21 mouse cellular contexts compared by ENCODE assay signal in genomic region chr6:53314126-53314525, GRCm38 (mm10). TPM values are rescaled to one million over a fixed set of nuclear protein-coding genes. Genes with fewer than 3 reads are reported as not detected.
DNase-seq lines count a peak whose midpoint lies in the region; ATAC-seq and TF ChIP-seq lines count a peak whose summit lies in the region.
"Had no signal": no experiment of that assay in that cellular context is flagged by ENCODE, and none has a peak within 500 bp of the region (broad histone marks: within the 10 kb centered on the region; RNA-seq: fewer than 3 reads in every experiment).

No protein-coding gene starts in this region.

- H3K9ac ChIP-seq in embryonic facial prominence, embryonic 14.5 days (ENCODE audit: low read depth, low read length) = no peak overlapping the region
- H3K9ac ChIP-seq in heart, embryonic 14.5 days (ENCODE audit: low read length) = no peak overlapping the region
- no peak overlapping the region for H3K9ac ChIP-seq in heart, adult 2 months (ENCODE audit: low read depth, low read length)
- H3K9ac ChIP-seq: embryonic facial prominence, embryonic 12.5 days had no signal

- no peak for TF ChIP-seq EP300 in heart, adult 2 months (IDR thresholded peaks at IDR 0.05; ENCODE audit: insufficient read depth, low read depth, low read length)

- ATAC-seq in embryonic facial prominence, embryonic 14.5 days (ENCODE audit: low read depth) = peak; percentile 50; the same call in 1 of the 2 replicates
- no peak for ATAC-seq in heart, embryonic 14.5 days (ENCODE audit: insufficient number of reproducible peaks, insufficient read depth, low FRiP score, low read depth)
- ATAC-seq: activated CD4-positive, CD25-positive, alpha-beta regulatory T cell, adult 4 months; forebrain, embryonic 16.5 days; hindbrain, embryonic 16.5 days; inflammation-experienced regulatory T-cells, adult 6 months; Patski had no signal

- DNase-seq in embryonic facial prominence, embryonic 14.5 days (ENCODE audit: low spot score) = peak; percentile 22
- no peak for DNase-seq in embryonic facial prominence, embryonic 10.5 days (ENCODE audit: low spot score)
- DNase-seq in heart, adult 2 months = no peak
- DNase-seq in limb, embryonic 10.5 days (ENCODE audit: low spot score) = no peak
- DNase-seq in thymus, postnatal 4 days = no peak
- no peak for DNase-seq in thymus, postnatal 36 days
- DNase-seq: adrenal gland, postnatal 14 days; cerebellum, adult 18-20 months; cerebellum, adult 9-11 months; cerebellum, postnatal 36 days; embryo, embryonic 11 days; gastrocnemius, postnatal 14 days; kidney, adult 18-20 months had no signal

- intact Hi-C loops in heart, adult 2 months (cut with DNase I) = no loop called here

- no peak overlapping the region for H3K4me3 ChIP-seq in embryonic facial prominence, embryonic 14.5 days (ENCODE audit: low read depth, low read length)
- no peak overlapping the region for H3K4me3 ChIP-seq in embryonic facial prominence, embryonic 10.5 days
- no peak overlapping the region for H3K4me3 ChIP-seq in heart, embryonic 14.5 days (ENCODE audit: control insufficient read depth in 1 of 2, insufficient read depth in 1 of 2, low read depth in 1 of 2, low read length in 2 of 2)
- H3K4me3 ChIP-seq in heart, adult 2 months = no peak overlapping the region
- no peak overlapping the region for H3K4me3 ChIP-seq in limb, embryonic 10.5 days
- H3K4me3 ChIP-seq: embryonic facial prominence, embryonic 12.5 days had no signal

- H3K4me1 ChIP-seq in embryonic facial prominence, embryonic 14.5 days (ENCODE audit: control insufficient read depth, insufficient read depth, low read length) = peaks cover 20% of the 10 kb centered on the region; the same call in 1 of the 2 replicates
- peaks cover 43% of the 10 kb centered on the region for H3K4me1 ChIP-seq in embryonic facial prominence, embryonic 10.5 days
- H3K4me1 ChIP-seq in heart, embryonic 14.5 days (ENCODE audit: control insufficient read depth in 2 of 2, insufficient read depth in 2 of 2, low read length in 2 of 2) = peaks cover 11 to 26% of the 10 kb centered on the region in 2 experiments
- peaks cover under 1% of the 10 kb centered on the region; the same call in 1 of the 2 replicates for H3K4me1 ChIP-seq in heart, adult 2 months (ENCODE audit: control insufficient read depth, insufficient read depth, low read length)
- H3K4me1 ChIP-seq in limb, embryonic 10.5 days = peaks cover 52% of the 10 kb centered on the region

- H3K79me2 ChIP-seq in heart, adult 2 months (replicated peaks; ENCODE audit: control insufficient read depth, insufficient read depth, low read length) = no peaks in the 10 kb centered on the region

- 52% methylated on average over 10 of the region's 10 CpGs for WGBS in embryonic facial prominence, embryonic 14.5 days
- 72% methylated on average over 10 of the region's 10 CpGs for WGBS in embryonic facial prominence, embryonic 10.5 days
- whole genome bisulfite sequencing in heart, embryonic 14.5 days = 53% methylated on average over 10 of the region's 10 CpGs
- 85% methylated on average over 10 of the region's 10 CpGs for WGBS in heart, adult 2 months
- WGBS in limb, embryonic 10.5 days = 42% methylated on average over 10 of the region's 10 CpGs

- no peaks in the 10 kb centered on the region for H3K9me3 ChIP-seq in embryonic facial prominence, embryonic 14.5 days (ENCODE audit: control insufficient read depth, low read length)
- no peaks in the 10 kb centered on the region for H3K9me3 ChIP-seq in embryonic facial prominence, embryonic 10.5 days
- no peaks in the 10 kb centered on the region for H3K9me3 ChIP-seq in heart, embryonic 14.5 days (ENCODE audit: control insufficient read depth, low read length)
- H3K9me3 ChIP-seq in limb, embryonic 10.5 days (replicated peaks) = no peaks in the 10 kb centered on the region
- H3K9me3 ChIP-seq: embryonic facial prominence, embryonic 12.5 days had no signal

- no peak for TF ChIP-seq POLR2A in heart, adult 2 months (IDR thresholded peaks at IDR 0.05; ENCODE audit: insufficient read depth, low read depth, low read length)

- H3K27ac ChIP-seq in embryonic facial prominence, embryonic 14.5 days (replicated peaks; ENCODE audit: low read depth, low read length) = no peak overlapping the region
- H3K27ac ChIP-seq in embryonic facial prominence, embryonic 10.5 days (replicated peaks) = no peak overlapping the region
- H3K27ac ChIP-seq in heart, embryonic 14.5 days (replicated peaks in 1 of 2; ENCODE audit: control insufficient read depth in 1 of 2, insufficient read depth in 1 of 2, low read depth in 2 of 2, low read length in 2 of 2) = no peak overlapping the region
- H3K27ac ChIP-seq in heart, adult 2 months = no peak overlapping the region
- peak overlapping the region; percentile 19; the same call in 1 of the 2 replicates for H3K27ac ChIP-seq in limb, embryonic 10.5 days
- H3K27ac ChIP-seq: embryonic facial prominence, embryonic 12.5 days had no signal

- no peak for TF ChIP-seq CTCF in heart, adult 2 months (IDR thresholded peaks at IDR 0.05)

- H3K4me2 ChIP-seq in embryonic facial prominence, embryonic 14.5 days (ENCODE audit: low read depth, low read length) = no peak overlapping the region
- H3K4me2 ChIP-seq in heart, embryonic 14.5 days (ENCODE audit: low read length) = peak overlapping the region; percentile 11; the same call in 1 of the 2 replicates
- H3K4me2 ChIP-seq: embryonic facial prominence, embryonic 12.5 days had no signal

- no peaks in the 10 kb centered on the region for H3K27me3 ChIP-seq in embryonic facial prominence, embryonic 14.5 days (replicated peaks; ENCODE audit: control insufficient read depth, insufficient read depth, low read length)
- H3K27me3 ChIP-seq in embryonic facial prominence, embryonic 10.5 days (replicated peaks; ENCODE audit: low read depth, poor library complexity, severe bottlenecking) = no peaks in the 10 kb centered on the region
- no peaks in the 10 kb centered on the region for H3K27me3 ChIP-seq in heart, embryonic 14.5 days (ENCODE audit: control insufficient read depth, insufficient read depth, low read length)
- H3K27me3 ChIP-seq in heart, adult 2 months (ENCODE audit: control insufficient read depth, insufficient read depth, low read length) = no peaks in the 10 kb centered on the region
- no peaks in the 10 kb centered on the region for H3K27me3 ChIP-seq in limb, embryonic 10.5 days (ENCODE audit: low read depth, poor library complexity, severe bottlenecking)
- H3K27me3 ChIP-seq: CH12.LX; embryonic facial prominence, embryonic 12.5 days; Patski had no signal

- H3K36me3 ChIP-seq in embryonic facial prominence, embryonic 14.5 days (ENCODE audit: control insufficient read depth, insufficient read depth, low read length) = no peaks in the 10 kb centered on the region
- H3K36me3 ChIP-seq in embryonic facial prominence, embryonic 10.5 days (replicated peaks) = no peaks in the 10 kb centered on the region
- H3K36me3 ChIP-seq in heart, embryonic 14.5 days (ENCODE audit: control insufficient read depth, insufficient read depth, low read length) = no peaks in the 10 kb centered on the region
- H3K36me3 ChIP-seq in heart, adult 2 months (ENCODE audit: control insufficient read depth, insufficient read depth, low read length) = no peaks in the 10 kb centered on the region
- no peaks in the 10 kb centered on the region for H3K36me3 ChIP-seq in limb, embryonic 10.5 days
- H3K36me3 ChIP-seq: embryonic facial prominence, embryonic 12.5 days had no signal

RNA-seq across cellular contexts. Expression of gene Creb5, which starts 27.1 kb away (rescaled TPM):
- polyA plus RNA-seq in embryonic facial prominence, embryonic 14.5 days (2014; fragmentation: Nextera tagmentation; extraction: Ambion mirVana) = 22.8 and 22.9 TPM in 2 replicates
- 10.6 and 13.9 TPM in 2 replicates for polyA plus RNA-seq in embryonic facial prominence, embryonic 10.5 days (2016; fragmentation: Nextera tagmentation; extraction: Ambion mirVana)
- 36.0 and 38.3 TPM in 2 replicates for polyA plus RNA-seq in heart, embryonic 14.5 days (2014; fragmentation: Nextera tagmentation; extraction: Ambion mirVana)
- 1 to 10 TPM; 6.1 to 8.4 TPM for total RNA-seq in heart, adult 2 months (2021)
- polyA plus RNA-seq in heart, adult 2 months (2012; rRNA removed) = 3.5 TPM in 2 replicates
- 5.3 and 12.1 TPM in 2 replicates for polyA plus RNA-seq in limb, embryonic 10.5 days (2016; fragmentation: Nextera tagmentation; extraction: Ambion mirVana)
